Mouse (Mus musculus) adrenal gland, adult 10 weeks (tissue): Measurements from ENCODE around the gene Meltf. TPM values are rescaled to one million over a fixed set of nuclear protein-coding genes. Genes with fewer than 3 reads are reported as not detected.

Source experiments
- polyA plus RNA-seq: library from polyadenylated mRNA; stranded (reverse); fragments of 350-450 nt; fragmentation: Illumina TruSeq; extraction: RNeasy Lipid Tissue Mini Kit (QIAGEN cat#74804); gene quantifications from one replicate; pipeline ENCODE4 v1.2.3, GENCODE M21; 2014; ENCODE audit warnings: low read depth, low replicate concordance

Meltf gene
- polyA plus RNA-seq = not detected

GRCm38 (mm10) chr16:31878573-31879257, at the start of gene Meltf:
Meltf (plus strand) TSS chr16:31878810.

GRCm38 (mm10) chr16:31933751-31934549, 55.3 kb downstream of the Meltf start, which contains the start of gene Pigz:
Pigz (plus strand) TSS chr16:31933851.

GRCm38 (mm10) chr16:31948345-31948774, 69.8 kb downstream of the Meltf start, which contains the start of the genes 0610012G03Rik and Ncbp2:
0610012G03Rik (minus strand) TSS chr16:31948494.
Ncbp2 (plus strand) TSS chr16:31948513.

Other genes starting within 250 kb of the Meltf start
- 220 TPM for gene Dlg1, start 215.4 kb upstream of the Meltf start, polyA plus RNA-seq
- not detected for gene Pigz, start 55.0 kb downstream of the Meltf start, polyA plus RNA-seq
- gene 0610012G03Rik, start 69.7 kb downstream of the Meltf start, polyA plus RNA-seq = 4.3 TPM
- gene Ncbp2, start 69.7 kb downstream of the Meltf start, polyA plus RNA-seq = 105 TPM
- gene Senp5, start 124.5 kb downstream of the Meltf start, polyA plus RNA-seq = 43.8 TPM
- 116 TPM for gene Pak2, start 200.5 kb downstream of the Meltf start, polyA plus RNA-seq
- 64.9 TPM for gene Pigx, start 220.9 kb downstream of the Meltf start, polyA plus RNA-seq
- 20.6 TPM for gene Cep19, start 221.0 kb downstream of the Meltf start, polyA plus RNA-seq